Mouse (Mus musculus) CD4-positive naive resting alpha-beta T cell, adult 57 days (primary cell): Measurements from ENCODE around the gene Ghrh. TPM values are rescaled to one million over a fixed set of nuclear protein-coding genes. Genes with fewer than 3 reads are reported as not detected.

Experiments
- total RNA-seq: library from RNA; stranded (reverse); gene quantifications from one replicate; pipeline ENCODE4 v1.2.4, GENCODE M21; 2023

Ghrh gene
- not detected for total RNA-seq

DNA sequence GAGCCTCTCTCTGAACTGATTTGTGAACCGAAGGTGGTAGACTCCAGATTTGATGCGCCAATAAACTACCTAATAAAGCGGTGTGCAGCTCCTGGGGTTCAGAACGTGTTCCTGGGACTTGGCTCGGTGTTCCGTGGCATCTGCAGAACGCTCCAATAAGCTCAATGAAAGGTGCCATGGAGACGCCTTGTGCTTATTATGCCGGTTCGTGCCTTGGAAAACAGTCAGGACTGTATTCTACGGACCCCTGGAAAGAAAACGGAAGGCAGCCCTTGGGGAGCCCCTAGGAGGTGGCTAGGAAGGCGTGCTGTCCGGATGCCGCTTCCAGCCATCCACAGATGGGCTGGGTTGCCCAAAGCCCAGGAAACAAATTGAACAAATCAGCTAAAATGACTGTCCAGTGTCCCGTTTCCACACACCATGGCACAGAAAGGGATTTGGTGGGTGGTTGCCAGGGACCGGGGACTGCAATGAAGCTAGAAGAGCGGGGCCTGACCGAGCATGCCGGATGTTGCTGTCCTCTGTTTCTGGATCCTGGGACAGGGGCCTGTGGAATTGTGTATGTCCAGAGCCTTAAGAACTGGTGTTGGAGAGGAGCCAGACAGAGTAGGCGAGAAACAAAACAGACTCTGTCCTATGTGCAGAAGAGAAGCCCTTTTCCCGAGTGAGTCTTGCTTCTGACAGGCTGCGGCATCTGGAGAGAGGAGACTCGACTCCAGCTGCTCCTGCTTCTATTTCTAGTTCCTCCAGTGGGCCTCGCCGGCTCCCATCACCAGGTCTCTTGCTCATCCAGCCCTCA lies at the start of gene Ghrh:
TSS of gene Ghrh (minus strand) at position 146 of the 799 bp plus-strand sequence.

GRCm38 (mm10) chr2:157367184-157367893 lies 20.0 kb upstream of the Ghrh start, which contains the start of gene Manbal:
Gene Manbal (plus strand): TSS chr2:157367594.

Other genes starting within 250 kb of the Ghrh start
- 382 TPM for gene Samhd1, start 212.2 kb downstream of the Ghrh start, total RNA-seq
- gene Rbl1, start 143.0 kb downstream of the Ghrh start, total RNA-seq: 29.2 TPM
- gene Rpn2, start 68.5 kb downstream of the Ghrh start, total RNA-seq: 130 TPM
- gene Mroh8, start 68.0 kb downstream of the Ghrh start, total RNA-seq: not detected
- gene Manbal, start 20.1 kb upstream of the Ghrh start, total RNA-seq: 20.6 TPM
- 0.98 TPM for gene Src, start 70.9 kb upstream of the Ghrh start, total RNA-seq
- not detected for gene Nnat, start 212.6 kb upstream of the Ghrh start, total RNA-seq
- gene Blcap, start 223.8 kb upstream of the Ghrh start, total RNA-seq: 27.3 TPM